Mouse (Mus musculus): ENCODE data around the gene Olfr120. TPM values are rescaled to one million over a fixed set of nuclear protein-coding genes. Genes with fewer than 3 reads are reported as not detected.

The Olfr120 gene
- polyA plus RNA-seq (2017; shearing (Covaris generic)), result not detected

DNA sequence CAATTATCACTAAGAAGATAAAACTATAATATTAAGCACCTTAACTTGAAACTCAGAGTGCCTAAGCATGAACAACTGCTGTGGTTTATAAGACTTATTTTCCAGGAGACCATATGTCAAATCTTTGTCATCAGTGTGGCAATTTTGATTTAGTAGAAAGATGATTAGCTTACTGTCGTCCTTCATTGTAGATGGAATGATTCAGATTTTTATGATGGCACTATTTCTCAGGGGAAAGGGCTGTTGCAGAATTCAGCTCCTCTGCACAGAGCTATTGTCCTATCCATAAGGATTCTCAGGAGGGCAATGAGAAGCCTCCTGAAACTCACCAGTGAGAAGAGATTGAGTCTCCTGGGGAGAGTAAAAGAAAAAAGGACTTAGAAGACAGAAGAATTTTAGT lies at the start of gene Olfr120:
Olfr120 (plus strand) TSS at position 301 of the 400 bp plus-strand sequence.

GRCm38 (mm10) chr17:37696264-37696663 lies 25.3 kb upstream of the Olfr120 start, which contains the start of gene Olfr119:
Olfr119 (plus strand) TSS chr17:37696564.

GRCm38 (mm10) chr17:37768307-37768706 lies 46.7 kb downstream of the Olfr120 start, which contains the start of gene Olfr122:
Olfr122 (plus strand) TSS chr17:37768607.

Other genes starting within 250 kb of the Olfr120 start
- gene H2-M2, start 238.3 kb upstream of the Olfr120 start, polyA plus RNA-seq (2017; shearing (Covaris generic)), result not detected
- gene Olfr110, start 229.3 kb upstream of the Olfr120 start, polyA plus RNA-seq (2017; shearing (Covaris generic)), result not detected
- gene Olfr111, start 213.8 kb upstream of the Olfr120 start, polyA plus RNA-seq (2017; shearing (Covaris generic)), result not detected
- gene Olfr112, start 152.4 kb upstream of the Olfr120 start, polyA plus RNA-seq (2017; shearing (Covaris generic)), result not detected
- gene Olfr113, start 144.1 kb upstream of the Olfr120 start, polyA plus RNA-seq (2017; shearing (Covaris generic)), result not detected
- not detected for gene Olfr114, start 129.1 kb upstream of the Olfr120 start, polyA plus RNA-seq (2017; shearing (Covaris generic))
- gene Olfr115, start 94.7 kb upstream of the Olfr120 start, polyA plus RNA-seq (2017; shearing (Covaris generic)), result not detected
- not detected for gene Olfr116, start 94.6 kb upstream of the Olfr120 start, polyA plus RNA-seq (2017; shearing (Covaris generic))
- gene Olfr117, start 58.0 kb upstream of the Olfr120 start, polyA plus RNA-seq (2017; shearing (Covaris generic)), result 0.15 TPM
- gene Olfr118, start 54.8 kb upstream of the Olfr120 start, polyA plus RNA-seq (2017; shearing (Covaris generic)), result not detected
- gene Olfr119, start 25.2 kb upstream of the Olfr120 start, polyA plus RNA-seq (2017; shearing (Covaris generic)), result not detected
- not detected for gene Olfr121, start 27.0 kb downstream of the Olfr120 start, polyA plus RNA-seq (2017; shearing (Covaris generic))
- not detected for gene Olfr122, start 46.8 kb downstream of the Olfr120 start, polyA plus RNA-seq (2017; shearing (Covaris generic))
- gene Olfr123, start 71.7 kb downstream of the Olfr120 start, polyA plus RNA-seq (2017; shearing (Covaris generic)), result not detected
- gene Olfr124, start 78.1 kb downstream of the Olfr120 start, polyA plus RNA-seq (2017; shearing (Covaris generic)), result not detected
- gene Olfr125, start 111.1 kb downstream of the Olfr120 start, polyA plus RNA-seq (2017; shearing (Covaris generic)), result not detected
- gene Olfr126, start 125.7 kb downstream of the Olfr120 start, polyA plus RNA-seq (2017; shearing (Covaris generic)), result not detected
- not detected for gene Olfr127, start 178.6 kb downstream of the Olfr120 start, polyA plus RNA-seq (2017; shearing (Covaris generic))
- gene Olfr128, start 198.7 kb downstream of the Olfr120 start, polyA plus RNA-seq (2017; shearing (Covaris generic)), result 0.15 TPM
- gene Olfr761, start 231.3 kb downstream of the Olfr120 start, polyA plus RNA-seq (2017; shearing (Covaris generic)), result not detected